Mouse (Mus musculus) C2C12 (cell line): ENCODE results near the gene Fcamr. TPM values are rescaled to one million over a fixed set of nuclear protein-coding genes. Genes with fewer than 3 reads are reported as not detected.

Experiments
- H3K27me3 ChIP-seq: one replicate; pipeline ENCODE4 v1.6.1; 2011; ENCODE audit not compliant: control insufficient read depth, insufficient read depth, insufficient read length
- H3K36me3 ChIP-seq: one replicate; pipeline ENCODE4 v1.6.1; 2011; ENCODE audit not compliant: control insufficient read depth, insufficient read depth
- H3K4me3 ChIP-seq: one replicate; pipeline ENCODE4 v1.5.1; 2011; ENCODE audit warnings: mild to moderate bottlenecking, control low read depth; ENCODE audit not compliant: poor library complexity, insufficient read depth, severe bottlenecking
- H3K79me2 ChIP-seq: one replicate; pipeline ENCODE4 v1.6.1; 2011; ENCODE audit not compliant: control insufficient read depth, insufficient read depth
- H3K79me3 ChIP-seq: one replicate; pipeline ENCODE4 v1.6.1; 2011; ENCODE audit warnings: low read depth, control low read depth
- H3ac ChIP-seq: one replicate; pipeline ENCODE3; 2011; ENCODE audit warnings: low read depth; ENCODE audit not compliant: control insufficient read depth, insufficient read length
- CEBPB ChIP-seq: IDR thresholded peaks from one replicate; pipeline ENCODE4 v1.6.1; 2011; ENCODE audit warnings: low read depth, mild to moderate bottlenecking, control low read depth, moderate library complexity
- CTCF ChIP-seq: IDR thresholded peaks from one replicate; pipeline ENCODE4 v1.5.1; 2011; ENCODE audit not compliant: control insufficient read depth, insufficient read depth, insufficient read length
- FOSL1 ChIP-seq: IDR thresholded peaks from one replicate; pipeline ENCODE4 v1.8.0; 2011; ENCODE audit warnings: mild to moderate bottlenecking, low read length; ENCODE audit not compliant: poor library complexity, insufficient read depth, severe bottlenecking
- MAX ChIP-seq: IDR thresholded peaks from one replicate; pipeline ENCODE4 v1.6.1; 2011; ENCODE audit warnings: mild to moderate bottlenecking, control low read depth
- MYOD1 ChIP-seq: IDR thresholded peaks from one replicate; pipeline ENCODE4 v1.6.1; 2011; ENCODE audit warnings: low read depth; ENCODE audit not compliant: control insufficient read depth, insufficient read length
- MYOG ChIP-seq: IDR thresholded peaks from one replicate; pipeline ENCODE4 v1.6.1; 2011; ENCODE audit not compliant: control insufficient read depth, insufficient read length; ENCODE audit errors: extremely low read depth
- USF1 ChIP-seq: IDR thresholded peaks from one replicate; pipeline ENCODE4 v1.6.1; 2011; ENCODE audit warnings: low read depth, mild to moderate bottlenecking, control low read depth, moderate library complexity
- polyA plus RNA-seq: library from polyadenylated mRNA; unstranded; fragments of >200 nt; fragmentation: generic; extraction: Trizol; gene quantifications from one replicate; pipeline ENCODE4 v1.2.1, GENCODE M21; 2012; ENCODE audit warnings: missing spikeins

Gene Fcamr
- polyA plus RNA-seq, 1 experiment = not detected

DNA sequence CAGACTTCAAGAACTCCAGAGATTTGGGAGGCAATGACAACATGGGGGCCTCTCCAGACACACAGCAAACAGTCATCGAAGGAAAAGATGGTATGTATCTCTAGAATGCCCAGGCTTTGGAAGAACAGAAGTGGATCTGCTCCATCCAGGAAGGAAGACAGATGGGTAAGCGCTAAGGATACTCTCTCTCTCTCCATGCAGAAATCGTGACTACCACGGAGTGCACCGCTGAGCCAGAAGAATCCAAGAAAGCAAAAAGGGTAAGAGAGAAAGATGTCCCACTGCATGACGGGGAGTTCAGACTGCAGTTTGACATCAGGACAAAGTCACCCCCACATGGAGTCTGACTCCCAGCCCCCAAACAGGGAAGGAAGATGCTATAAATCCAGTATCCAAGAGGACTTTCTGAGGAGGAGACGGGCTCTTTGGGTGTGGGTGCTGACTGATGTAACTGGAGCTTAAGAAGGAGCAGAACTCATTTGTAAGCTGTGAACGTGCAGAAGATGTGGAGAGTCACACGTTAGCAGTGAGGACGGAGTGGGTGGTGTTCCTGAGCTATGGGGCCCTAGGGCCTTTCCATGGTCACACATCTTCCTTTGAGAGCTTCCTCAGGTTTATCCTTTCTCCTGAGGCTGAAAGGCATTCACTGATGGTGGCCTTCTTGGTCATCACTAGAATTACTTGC, 49.0 kb downstream of the Fcamr start:
- Histone ChIP-seq H3K27me3 (peaks cover 50% of the 10 kb centered on the region), H3K79me3 (no peaks in the 10 kb centered on the region), H3K4me3 (no peak overlapping the region), H3K36me3 (no peaks in the 10 kb centered on the region), H3K79me2 (no peaks in the 10 kb centered on the region), H3ac (no peak overlapping the region)
- no peak for TF ChIP-seq MAX
- TF ChIP-seq CTCF = no peak
- no peak for TF ChIP-seq FOSL1
- TF ChIP-seq CEBPB = no peak

GRCm38 (mm10) chr1:130850405-130850804, 49.7 kb downstream of the Fcamr start:
- no peaks in the 10 kb centered on the region for H3K36me3 ChIP-seq
- H3K4me3 ChIP-seq = no peak overlapping the region
- H3K79me2 ChIP-seq = no peaks in the 10 kb centered on the region
- H3K79me3 ChIP-seq = no peaks in the 10 kb centered on the region
- H3K27me3 ChIP-seq = peaks cover 52% of the 10 kb centered on the region
- no peak overlapping the region for H3ac ChIP-seq
- TF ChIP-seq MAX (no peak), MYOG (no peak), USF1 (no peak)

DNA sequence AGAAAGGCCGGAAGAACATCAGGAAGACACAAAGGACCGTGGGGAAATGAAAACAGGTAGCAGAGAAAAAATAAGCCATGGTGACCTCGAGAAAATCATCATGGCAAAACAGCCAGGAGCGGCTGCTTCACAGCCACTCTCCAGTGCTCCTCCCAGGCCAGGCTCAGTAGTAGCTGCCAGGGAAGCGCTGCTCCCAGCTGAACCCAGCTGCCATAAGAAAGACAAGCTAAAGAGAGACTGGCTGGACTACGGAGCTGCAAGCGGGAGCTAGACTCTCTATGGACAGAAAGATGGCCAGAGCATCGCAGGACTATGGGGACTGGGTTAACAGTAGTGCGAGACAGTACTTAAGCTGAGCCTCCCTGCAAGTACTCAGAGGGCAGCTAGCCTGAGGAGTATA, 54.1 kb downstream of the Fcamr start:
- no peaks in the 10 kb centered on the region for H3K79me2 ChIP-seq
- no peak for TF ChIP-seq MAX
- TF ChIP-seq FOSL1 = no peak
- TF ChIP-seq USF1 = no peak
- no peak for TF ChIP-seq MYOD1
- no peak for TF ChIP-seq CEBPB
- TF ChIP-seq MYOG = no peak
- TF ChIP-seq CTCF = no peak
- no peak overlapping the region for H3ac ChIP-seq
- H3K36me3 ChIP-seq = no peaks in the 10 kb centered on the region
- no peak overlapping the region for H3K4me3 ChIP-seq
- H3K79me3 ChIP-seq = no peaks in the 10 kb centered on the region
- H3K27me3 ChIP-seq = peaks cover 32% of the 10 kb centered on the region

GRCm38 (mm10) chr1:130855723-130856122, 55.0 kb downstream of the Fcamr start:
- no peak overlapping the region for H3ac ChIP-seq
- H3K36me3 ChIP-seq = no peaks in the 10 kb centered on the region
- no peaks in the 10 kb centered on the region for H3K79me2 ChIP-seq
- no peaks in the 10 kb centered on the region for H3K79me3 ChIP-seq
- peaks cover 23% of the 10 kb centered on the region for H3K27me3 ChIP-seq
- H3K4me3 ChIP-seq = no peak overlapping the region
- no peak for TF ChIP-seq MYOD1
- no peak for TF ChIP-seq FOSL1
- TF ChIP-seq MAX = no peak
- no peak for TF ChIP-seq USF1
- TF ChIP-seq CEBPB = no peak
- TF ChIP-seq MYOG = no peak

DNA sequence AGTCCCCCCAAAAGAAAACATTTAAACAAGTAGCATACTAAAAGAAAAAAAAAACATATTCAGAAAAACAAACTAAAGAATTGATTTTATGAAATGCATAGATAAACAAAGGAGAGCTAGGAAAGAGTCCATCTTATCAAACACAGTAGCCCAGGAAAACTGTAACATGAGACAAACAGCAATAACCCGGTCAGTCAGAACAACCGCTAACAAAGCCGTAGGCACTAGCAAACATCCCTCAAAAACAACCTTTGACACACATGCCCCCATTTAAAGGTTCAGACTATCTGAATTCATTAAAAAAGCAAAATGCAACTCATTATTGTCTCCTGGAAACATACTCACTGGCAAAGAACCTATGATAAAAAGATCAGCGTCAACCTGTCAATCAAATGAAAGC, 56.8 kb downstream of the Fcamr start:
- Histone ChIP-seq H3K4me3 (no peak overlapping the region), H3ac (no peak overlapping the region), H3K79me2 (no peaks in the 10 kb centered on the region), H3K36me3 (no peaks in the 10 kb centered on the region), H3K27me3 (peaks cover 20% of the 10 kb centered on the region), H3K79me3 (no peaks in the 10 kb centered on the region)
- TF ChIP-seq CEBPB = no peak
- TF ChIP-seq MYOD1 = no peak
- no peak for TF ChIP-seq MAX
- TF ChIP-seq USF1 = no peak
- TF ChIP-seq CTCF = no peak
- no peak for TF ChIP-seq MYOG
- TF ChIP-seq FOSL1 = no peak

- Histone ChIP-seq H3K4me3 (no peak overlapping the region), H3K27me3 (peaks cover 13% of the 10 kb centered on the region), H3ac (no peak overlapping the region), H3K36me3 (no peaks in the 10 kb centered on the region), H3K79me3 (no peaks in the 10 kb centered on the region), H3K79me2 (no peaks in the 10 kb centered on the region)
- no peak for TF ChIP-seq CTCF
- no peak for TF ChIP-seq MYOD1
- no peak for TF ChIP-seq USF1
- TF ChIP-seq MAX = no peak
- TF ChIP-seq FOSL1 = no peak
- TF ChIP-seq CEBPB = no peak
- no peak for TF ChIP-seq MYOG
These were observed 63.5 kb downstream of the Fcamr start for GRCm38 (mm10) chr1:130864238-130864637.

Other genes with a start within 250 kb of the Fcamr start
- not detected for gene Zp3r, start 171.3 kb upstream of the Fcamr start, polyA plus RNA-seq
- gene C4bp, start 139.3 kb upstream of the Fcamr start, polyA plus RNA-seq = not detected
- not detected for gene Gm29427, start 85.1 kb upstream of the Fcamr start, polyA plus RNA-seq
- 0.85 TPM for gene Yod1, start 83.6 kb upstream of the Fcamr start, polyA plus RNA-seq
- gene Pfkfb2, start 71.6 kb upstream of the Fcamr start, polyA plus RNA-seq = 3.0 TPM
- 0.88 TPM for gene AA986860, start 68.9 kb upstream of the Fcamr start, polyA plus RNA-seq
- not detected for gene Pigr, start 25.8 kb downstream of the Fcamr start, polyA plus RNA-seq
- gene Fcmr, start 64.8 kb downstream of the Fcamr start, polyA plus RNA-seq = not detected
- gene Il24, start 86.6 kb downstream of the Fcamr start, polyA plus RNA-seq = not detected
- not detected for gene Il20, start 110.5 kb downstream of the Fcamr start, polyA plus RNA-seq
- gene Il19, start 139.2 kb downstream of the Fcamr start, polyA plus RNA-seq = 0.06 TPM
- not detected for gene Il10, start 218.9 kb downstream of the Fcamr start, polyA plus RNA-seq